Mouse (Mus musculus): ENCODE data around the gene Unc5c.

DNA sequence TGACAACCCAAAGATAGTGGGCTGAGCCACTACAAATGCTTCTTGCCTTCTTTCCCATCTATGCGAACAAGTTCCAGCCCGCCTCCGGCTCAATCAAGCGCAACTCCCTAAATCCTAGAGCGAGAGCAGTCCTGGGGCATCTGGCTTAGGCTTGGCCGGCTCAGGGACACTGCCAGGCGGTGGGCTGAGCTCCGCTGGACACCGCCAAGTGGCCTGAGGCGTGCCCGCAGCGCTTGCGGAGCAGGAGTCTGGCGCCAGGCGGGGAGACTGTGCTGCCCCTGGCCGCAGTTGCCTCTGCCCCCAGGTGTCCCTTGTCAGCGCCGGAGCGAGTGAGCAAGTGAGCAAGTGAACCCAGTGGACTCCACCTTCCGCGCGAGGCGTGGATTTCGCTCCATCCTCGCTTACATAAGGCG is 319 bp upstream of the Unc5c start:
- no peak for TF ChIP-seq EP300 (IDR thresholded peaks at IDR 0.05; ENCODE audit: low read depth)
- TF ChIP-seq CTCF (IDR thresholded peaks at IDR 0.05; ENCODE audit: low read depth), result peak; percentile 5; the same call in 1 of the 2 replicates
